Mouse (Mus musculus) embryonic stem cell, embryonic (primary cell): ENCODE data around the gene Add3.

Experiments used
- CTCF ChIA-PET, 4 experiments: fragments of 300-600 bp in 2 of 4; fragments of 350-600 bp in 2 of 4; sonication (Branson Sonifier 250); formaldehyde crosslinking; loops; one replicate each; lab custom pipeline; 2022; ENCODE audit warnings: inconsistent platforms in 2 of 4; lab: Charles Lee
- POLR2A ChIA-PET, 4 experiments: fragments of 300-600 bp in 2 of 4; fragments of 350-600 bp in 2 of 4; sonication (Branson Sonifier 250); formaldehyde crosslinking; loops; one replicate each; lab custom pipeline; 2022; ENCODE audit warnings: antibody characterized with exemption in 4 of 4, inconsistent platforms in 1 of 4; lab: Charles Lee

The Add3 gene

DNA sequence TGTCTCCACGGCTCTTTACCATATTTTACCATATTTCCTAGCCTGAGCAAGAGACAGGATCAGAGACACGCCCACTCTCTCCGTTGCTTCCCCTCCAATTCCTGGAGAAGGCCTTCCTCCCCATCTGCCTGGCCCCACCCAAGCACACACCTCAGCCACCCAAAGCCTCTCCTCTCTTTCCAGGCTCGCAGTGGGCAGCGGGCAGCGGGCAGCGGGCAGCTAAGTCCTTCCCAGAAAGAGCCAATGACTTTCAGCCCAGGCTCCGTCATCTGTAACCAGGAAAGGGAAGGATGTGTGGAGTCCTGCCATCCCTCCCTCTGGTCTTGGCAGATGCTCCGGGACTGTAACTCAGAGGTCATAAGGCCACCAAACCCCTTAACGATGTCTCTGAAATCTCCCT lies 120.0 kb downstream of the Add3 start:
- ChIA-PET CTCF (interaction anchor here in 3 of 4 experiments (0.6 to 0.9 kb wide), 5 partner anchors 11 to 252 kb away, joined by 4 to 6 read pairs (median 6); no protein-coding TSS in a partner anchor), POLR2A (interaction anchor here in 3 of 4 experiments (0.6 to 1.8 kb wide), 9 partner anchors 10 to 185 kb away, joined by 3 to 9 read pairs (median 3); no protein-coding TSS in a partner anchor)

DNA sequence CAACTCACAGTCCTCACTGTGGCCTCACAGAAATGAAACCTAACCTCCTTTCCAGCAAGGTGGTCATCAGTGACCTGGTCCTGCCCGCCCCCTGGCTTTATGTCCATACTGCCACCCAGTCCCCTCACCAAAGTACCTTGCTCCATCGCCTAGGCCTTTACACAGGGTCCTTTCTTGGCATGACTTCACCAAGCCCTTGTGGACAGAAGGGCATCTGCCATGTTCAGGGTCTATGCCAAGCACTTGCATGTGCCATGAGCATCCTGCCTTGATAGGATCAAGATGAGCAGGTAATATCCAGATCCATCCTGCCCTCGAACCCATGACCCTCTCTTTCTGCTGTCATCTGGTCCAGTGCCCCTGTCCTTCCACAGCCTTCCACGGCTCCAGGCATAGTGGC lies 120.6 kb downstream of the Add3 start:
- CTCF ChIA-PET, result no interaction called here
- POLR2A ChIA-PET, result interaction anchor here in 1 of 4 experiments (1.4 to 1.5 kb wide), 2 partner anchors 9 to 112 kb away, joined by 3 read pairs; no protein-coding TSS in a partner anchor

DNA sequence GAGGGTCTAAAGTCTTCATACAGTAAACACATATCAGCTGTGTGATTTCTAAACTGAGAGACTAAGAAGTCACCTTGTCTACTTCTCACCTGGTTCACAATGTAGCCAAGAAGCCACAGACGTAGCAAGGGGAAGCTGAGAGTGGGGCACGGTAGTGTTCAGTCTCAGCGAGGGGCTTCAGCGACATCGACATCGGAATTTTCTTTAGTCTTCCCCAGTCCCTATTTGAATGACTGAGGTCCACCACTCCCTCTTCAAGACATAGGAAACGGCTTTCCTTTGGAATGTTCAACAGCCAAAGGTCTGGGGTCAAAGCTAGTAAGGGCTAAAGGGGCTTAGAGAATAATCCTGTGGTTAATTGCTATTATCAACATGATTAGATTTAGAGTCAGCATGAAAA lies 121.8 kb downstream of the Add3 start:
- CTCF ChIA-PET, result interaction anchor here in 1 of 4 experiments (0.6 kb wide), 1 partner anchor 13 kb away, joined by 3 read pairs; no protein-coding TSS in a partner anchor
- POLR2A ChIA-PET, result interaction anchor here in 1 of 4 experiments (0.6 to 0.9 kb wide), 2 partner anchors 22 to 234 kb away, joined by 3 read pairs; no protein-coding TSS in a partner anchor

DNA sequence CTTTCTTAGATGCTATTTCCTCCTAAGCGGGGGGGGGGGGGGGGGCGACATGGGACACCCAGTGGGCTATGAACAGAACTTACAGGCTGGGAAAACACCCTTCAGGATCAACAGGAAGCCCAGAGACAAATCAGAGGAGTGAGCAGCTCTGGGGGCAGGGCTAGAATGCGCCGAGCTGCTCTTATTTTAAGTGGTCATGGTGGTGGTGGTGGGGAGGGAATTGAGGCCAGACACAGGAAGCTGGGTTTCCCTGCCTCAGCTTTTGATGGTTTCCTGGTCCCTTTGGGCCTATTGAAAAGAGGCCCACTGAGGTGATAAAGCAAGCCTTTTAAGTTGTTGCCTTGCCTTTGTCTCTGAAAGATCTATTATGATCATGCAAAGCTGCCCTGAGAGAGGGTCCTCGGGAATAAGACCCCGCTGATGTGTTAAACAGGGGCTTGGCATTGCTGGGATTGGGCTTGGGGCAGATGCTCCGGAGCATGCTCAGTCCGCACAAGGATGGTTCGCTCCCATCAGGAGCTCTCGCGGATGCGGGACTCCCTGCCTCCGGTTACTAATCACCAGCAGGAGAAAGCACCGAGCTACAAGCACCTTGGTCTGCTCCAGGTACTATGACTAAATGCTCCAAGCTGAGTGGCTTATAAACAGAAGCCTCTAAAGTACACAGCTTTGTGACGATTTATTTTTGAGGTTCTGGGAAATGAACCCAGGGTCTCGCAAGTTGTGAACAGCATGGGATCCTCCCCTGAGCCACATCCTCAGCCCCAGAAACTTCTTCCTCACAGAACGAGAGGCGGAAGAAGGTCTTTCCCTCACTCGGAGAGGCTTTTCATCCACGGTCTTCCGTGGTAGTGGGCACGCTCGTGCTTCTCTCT lies 123.9 kb downstream of the Add3 start:
- CTCF ChIA-PET, result interaction anchor here in 3 of 4 experiments (0.5 to 1.5 kb wide), 4 partner anchors 16 to 196 kb away, joined by 3 to 6 read pairs (median 6); no protein-coding TSS in a partner anchor
- POLR2A ChIA-PET, result interaction anchor here (0.5 to 4.3 kb wide), 28 partner anchors 8 to 312 kb away, joined by 3 to 29 read pairs (median 3); partner anchors contain the start of gene Mxi1 (in 1 of the 4)

DNA sequence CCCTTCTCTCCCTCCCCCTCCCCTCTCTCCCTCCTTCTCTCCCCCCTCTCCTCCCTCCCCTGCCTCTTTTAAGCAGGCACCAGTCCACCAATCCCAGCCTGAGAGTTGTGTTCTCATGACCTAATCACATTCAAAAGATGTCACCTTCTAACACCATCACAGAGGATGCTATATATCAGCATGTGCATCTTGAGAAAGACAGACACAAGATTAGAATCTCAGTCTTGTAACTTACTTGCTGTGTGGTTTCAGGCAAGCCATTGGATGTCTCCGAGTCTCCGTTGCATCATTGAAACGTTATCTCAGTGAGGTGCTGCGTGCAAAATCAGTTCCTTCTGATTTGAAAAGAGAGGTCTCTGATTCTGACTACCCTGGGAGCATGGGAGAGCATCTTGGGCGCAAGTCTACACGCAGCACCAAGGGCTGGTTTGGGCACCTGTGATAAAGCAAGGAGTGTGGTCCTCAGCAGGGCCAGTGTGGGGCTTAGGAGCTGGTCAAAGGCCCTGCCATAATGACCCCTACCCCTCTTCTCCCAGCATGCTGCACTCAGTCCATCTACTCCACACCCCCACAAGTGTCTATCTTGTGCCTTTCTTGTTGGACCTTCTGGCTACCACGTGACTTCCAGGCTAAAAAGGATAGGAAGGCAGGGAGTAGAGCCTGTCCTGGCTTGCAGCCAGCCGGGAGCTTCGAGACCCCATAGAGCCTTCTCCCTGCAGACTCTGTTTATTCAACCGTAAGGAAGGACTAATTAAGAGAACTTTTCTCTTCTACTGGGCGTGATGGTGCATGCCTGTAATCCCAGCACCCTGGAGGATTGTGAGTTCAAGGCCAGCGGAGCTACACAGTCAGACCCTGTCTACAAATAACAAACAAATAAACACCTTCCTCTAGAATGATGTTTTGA lies 124.8 kb downstream of the Add3 start:
- CTCF ChIA-PET, result interaction anchor here in 1 of 4 experiments (1.0 kb wide), 1 partner anchor 17 kb away, joined by 3 read pairs; no protein-coding TSS in a partner anchor
- POLR2A ChIA-PET, result interaction anchor here in 3 of 4 experiments (0.5 to 4.3 kb wide), 17 partner anchors 8 to 436 kb away, joined by 3 to 29 read pairs (median 4); partner anchors contain the start of gene Mxi1 (in 1 of the 3)

DNA sequence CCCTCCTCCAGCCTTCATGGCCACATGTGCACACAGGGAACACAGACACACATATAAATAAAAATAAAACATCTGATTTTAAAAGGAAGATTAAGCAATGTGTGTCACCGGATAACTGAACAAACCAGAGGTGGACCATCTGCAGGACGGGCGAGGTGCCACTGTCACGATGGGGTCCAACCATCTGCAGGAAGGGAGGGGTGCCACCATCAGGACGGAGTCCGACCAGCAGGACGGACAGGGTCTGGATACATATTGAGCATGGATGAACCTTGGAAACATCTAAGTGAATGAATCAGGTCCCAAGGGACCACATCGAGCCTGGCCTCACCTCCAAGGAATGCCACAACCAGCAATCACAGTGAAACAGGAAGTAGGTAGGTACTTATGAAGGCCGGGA lies 127.1 kb downstream of the Add3 start:
- CTCF ChIA-PET, result interaction anchor here in 2 of 4 experiments (0.6 to 0.9 kb wide), 2 partner anchors 10 to 102 kb away, joined by 3 to 4 read pairs; no protein-coding TSS in a partner anchor

DNA sequence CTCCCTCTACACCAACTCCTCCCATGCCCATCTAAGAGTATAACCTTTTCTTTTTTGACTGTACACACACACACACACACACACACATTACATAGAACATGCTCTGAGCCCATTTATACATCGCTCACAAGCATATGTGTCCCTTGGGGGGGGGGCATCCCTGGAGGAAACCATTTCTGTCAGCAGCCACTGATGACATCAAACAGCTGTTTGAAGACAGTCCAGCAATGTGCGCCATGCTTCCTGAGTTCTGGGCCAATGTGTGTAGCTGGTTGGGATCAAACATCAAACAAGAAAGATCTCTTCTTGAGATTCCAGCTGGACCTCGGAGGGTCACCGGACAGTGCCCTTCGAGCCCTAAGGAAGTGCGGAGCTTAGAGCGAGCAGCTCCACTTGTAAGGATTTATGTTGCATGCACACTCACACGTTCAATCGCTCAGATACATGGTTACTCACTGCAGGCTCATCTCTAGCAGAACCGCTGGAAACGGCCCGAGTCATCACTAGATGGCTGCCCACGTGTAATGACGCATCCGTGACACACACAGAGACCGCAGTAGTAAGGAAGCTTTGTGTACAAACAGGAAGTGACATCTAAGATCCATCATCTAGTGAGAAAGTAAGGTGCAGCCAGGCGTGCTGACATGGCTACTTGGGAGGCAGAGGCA lies 132.9 kb downstream of the Add3 start:
- ChIA-PET CTCF (interaction anchor here in 1 of 4 experiments (0.5 kb wide), 1 partner anchor 121 kb away, joined by 5 read pairs; no protein-coding TSS in a partner anchor), POLR2A (interaction anchor here in 3 of 4 experiments (0.6 to 4.8 kb wide), 9 partner anchors 9 to 188 kb away, joined by 3 to 40 read pairs (median 5); no protein-coding TSS in a partner anchor)

More for the DNA sequence above, 127.1 kb downstream of the Add3 start:
- POLR2A ChIA-PET, result interaction anchor here in 2 of 4 experiments (1.5 to 4.3 kb wide), 2 partner anchors 16 to 17 kb away, joined by 5 to 29 read pairs; no protein-coding TSS in a partner anchor

DNA sequence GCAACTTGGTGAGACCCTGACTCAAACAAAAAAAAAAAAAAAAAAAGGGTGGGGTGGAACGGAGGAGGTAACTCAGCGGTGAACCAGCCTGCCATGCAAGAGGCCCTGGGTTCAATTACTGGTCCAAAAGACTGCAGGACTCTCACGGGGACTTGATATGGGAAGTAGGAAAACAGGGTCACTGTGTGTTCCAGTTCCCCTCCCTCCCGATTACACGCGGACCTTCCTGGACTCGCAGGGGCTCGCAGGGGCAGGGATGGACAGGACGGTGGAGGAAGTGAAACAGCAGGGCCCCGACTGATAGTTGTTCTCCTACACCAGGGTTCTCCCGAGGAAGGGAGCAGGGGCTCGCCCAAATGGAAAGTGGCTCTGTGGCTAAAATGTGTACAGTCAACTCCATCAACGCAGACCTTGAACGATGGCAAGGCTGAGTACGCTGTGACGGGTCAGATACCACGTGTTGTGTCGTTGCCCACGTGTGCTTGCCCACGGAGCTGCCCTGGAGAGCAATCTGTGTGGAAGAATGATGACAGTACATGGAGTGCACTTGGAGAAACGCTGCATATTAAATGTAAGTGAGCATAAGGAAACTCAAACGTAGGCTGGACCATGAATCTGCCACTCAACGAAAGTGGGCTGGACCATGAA lies 133.7 kb downstream of the Add3 start:
- ChIA-PET CTCF (no interaction called here), POLR2A (interaction anchor here in 3 of 4 experiments (0.7 to 4.8 kb wide), 10 partner anchors 10 to 189 kb away, joined by 3 to 40 read pairs (median 4); no protein-coding TSS in a partner anchor)

DNA sequence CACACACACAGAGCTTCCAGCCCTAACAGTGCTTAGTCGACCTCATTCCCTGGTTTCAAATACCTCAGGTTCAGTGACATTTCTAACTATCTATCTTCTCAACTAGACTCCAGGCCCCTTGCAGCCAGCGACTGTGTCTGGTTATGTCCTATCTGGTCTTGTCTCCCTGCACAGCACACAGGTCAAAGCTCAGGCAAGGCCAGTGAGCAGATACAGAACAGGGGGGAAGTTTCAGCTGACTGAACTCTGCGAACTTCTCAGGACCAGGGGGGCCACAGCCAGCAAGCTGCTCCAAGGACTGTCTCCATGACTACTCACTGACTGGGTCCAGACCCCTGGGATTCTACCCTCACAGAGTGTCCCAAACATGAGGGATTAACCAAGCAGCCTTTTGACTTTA lies 135.0 kb downstream of the Add3 start:
- POLR2A ChIA-PET, result interaction anchor here in 3 of 4 experiments (0.6 to 4.8 kb wide), 9 partner anchors 9 to 607 kb away, joined by 3 to 40 read pairs (median 5); no protein-coding TSS in a partner anchor

DNA sequence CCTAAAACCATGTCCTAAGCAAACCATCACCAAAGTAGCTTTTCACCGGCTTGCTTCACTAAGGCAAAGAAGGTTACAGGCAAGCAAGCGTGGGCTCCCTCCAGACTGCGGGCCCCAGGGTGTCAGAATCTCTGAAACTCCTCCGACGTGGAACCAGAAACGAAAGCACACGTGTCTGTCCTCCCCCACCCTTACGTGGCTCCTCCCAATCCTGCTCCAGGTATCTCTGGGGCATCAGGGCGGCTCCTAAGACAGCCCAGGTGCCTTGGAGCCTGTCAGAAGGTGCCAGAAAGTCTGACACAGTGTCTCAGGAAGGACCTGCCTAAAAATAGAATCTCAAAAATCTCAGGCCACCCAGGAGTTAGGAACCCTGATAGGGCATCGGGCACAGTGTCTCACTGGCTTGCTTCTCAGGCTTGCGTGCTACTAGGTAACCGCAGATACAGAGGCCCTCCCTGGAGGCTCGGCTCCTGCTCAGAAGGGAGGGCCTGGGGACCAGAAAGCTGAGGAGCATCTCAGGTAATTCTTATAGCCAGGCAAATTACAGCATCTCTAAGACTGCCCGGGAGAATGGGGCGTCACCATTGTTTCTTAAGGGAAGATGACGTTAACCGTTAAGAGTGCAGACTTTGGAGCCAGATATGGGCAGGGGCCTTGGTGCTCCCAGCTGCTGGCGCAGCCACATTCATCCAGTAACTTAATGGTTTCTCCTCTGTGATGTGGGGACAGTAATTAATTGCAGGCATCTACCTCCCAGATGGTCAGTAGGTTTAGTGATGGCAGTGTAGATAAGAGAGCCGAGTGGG lies 136.9 kb downstream of the Add3 start:
- ChIA-PET POLR2A (interaction anchor here in 3 of 4 experiments (0.5 to 1.3 kb wide), 4 partner anchors 30 to 112 kb away, joined by 3 to 4 read pairs (median 3); no protein-coding TSS in a partner anchor), CTCF (interaction anchor here in 3 of 4 experiments (0.6 to 1.1 kb wide), 3 partner anchors 9 to 204 kb away, joined by 3 to 6 read pairs (median 4); no protein-coding TSS in a partner anchor)

More for the DNA sequence above, 135.0 kb downstream of the Add3 start:
- CTCF ChIA-PET, result interaction anchor here in 2 of 4 experiments (0.5 to 0.8 kb wide), 3 partner anchors 13 to 73 kb away, joined by 3 to 8 read pairs (median 4); no protein-coding TSS in a partner anchor

DNA sequence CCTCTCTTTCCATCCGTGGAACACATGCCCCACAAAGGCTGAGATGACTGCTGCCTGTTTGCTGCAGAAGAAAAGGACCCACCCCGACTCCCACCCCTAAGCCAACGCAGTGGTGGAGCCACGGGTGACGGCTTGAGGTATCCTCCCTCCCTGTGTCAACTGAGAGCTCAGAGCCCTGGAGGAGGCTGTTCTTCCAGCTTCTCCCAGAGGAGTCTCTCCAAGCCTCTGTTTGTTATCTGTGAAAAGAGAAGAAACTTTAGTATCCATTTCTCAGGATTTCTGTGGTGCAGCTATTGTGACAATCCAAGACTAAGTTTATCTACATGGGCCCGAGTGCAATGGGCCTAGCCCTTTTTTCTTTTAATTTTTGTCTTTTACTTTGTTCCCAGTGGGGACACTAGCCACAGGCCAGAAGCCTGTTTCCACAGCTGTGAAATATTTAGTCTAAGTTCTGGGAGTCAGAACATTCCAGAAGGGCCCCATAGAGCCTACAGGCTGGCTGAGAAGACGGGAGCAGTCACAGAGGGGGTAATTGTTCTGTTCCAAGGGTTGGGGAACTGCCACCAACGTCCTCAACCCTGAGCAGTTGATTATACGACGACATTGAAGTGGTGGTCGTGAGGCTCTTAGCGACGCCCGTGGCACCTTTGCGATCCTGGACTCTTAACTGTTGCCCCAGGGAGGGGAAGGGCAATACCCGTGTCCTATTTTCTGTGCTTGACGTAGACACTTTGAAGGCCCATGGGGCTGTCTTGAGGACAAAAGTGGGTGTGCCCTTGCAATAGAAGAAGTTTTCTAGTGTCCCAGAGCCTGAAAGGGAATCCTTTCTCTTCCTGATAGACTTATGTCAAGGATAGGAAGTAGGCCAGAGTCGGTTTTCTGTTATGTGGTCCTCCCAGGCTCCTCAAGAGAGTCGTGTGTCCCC lies 138.5 kb downstream of the Add3 start:
- POLR2A ChIA-PET, result interaction anchor here in 2 of 4 experiments (0.6 to 1.5 kb wide), 8 partner anchors 23 to 309 kb away, joined by 3 to 7 read pairs (median 3); no protein-coding TSS in a partner anchor
- CTCF ChIA-PET, result no interaction called here

DNA sequence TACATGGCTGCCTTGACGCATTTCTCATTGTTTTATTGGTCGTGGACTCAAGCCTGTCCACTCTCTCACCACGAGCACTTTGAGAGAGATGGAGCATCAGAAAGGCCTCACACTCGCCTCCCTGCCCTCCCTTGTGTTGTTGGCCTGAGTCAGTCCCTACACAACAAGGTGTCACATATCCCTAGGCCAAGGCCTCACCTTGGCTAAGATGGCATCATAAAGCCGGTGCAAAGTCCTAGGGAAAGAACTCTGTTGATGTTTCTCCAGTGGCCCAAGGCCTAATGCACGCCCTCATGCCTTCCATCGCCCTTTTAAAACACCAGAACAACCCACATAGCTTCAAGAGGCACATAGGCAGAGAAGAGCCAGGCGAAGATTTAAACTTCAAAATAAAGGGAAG lies 140.0 kb downstream of the Add3 start:
- ChIA-PET POLR2A (interaction anchor here in 3 of 4 experiments (0.6 to 1.4 kb wide), 4 partner anchors 17 to 72 kb away, joined by 3 to 8 read pairs (median 4); no protein-coding TSS in a partner anchor), CTCF (interaction anchor here in 1 of 4 experiments (0.6 kb wide), 1 partner anchor 424 kb away, joined by 3 read pairs; no protein-coding TSS in a partner anchor)

DNA sequence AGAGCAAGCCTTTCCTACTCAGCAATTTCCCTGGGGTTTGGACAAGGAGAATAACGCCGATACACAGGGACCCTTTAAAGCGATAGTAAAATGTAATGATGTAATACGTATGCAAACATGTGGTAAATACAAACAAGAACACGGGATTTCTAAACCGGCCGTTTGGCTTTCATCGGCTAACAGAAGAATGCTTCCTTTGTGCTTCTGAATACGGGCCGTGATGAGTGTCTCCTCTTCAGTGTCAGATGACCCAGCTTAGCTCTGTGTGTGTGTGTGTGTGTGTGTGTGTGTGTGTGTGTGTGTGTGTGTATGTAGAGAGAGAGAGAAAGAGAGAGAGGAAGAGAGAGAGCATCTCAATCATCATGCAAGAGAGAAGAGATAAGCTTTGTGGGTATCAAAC lies 142.3 kb downstream of the Add3 start:
- ChIA-PET CTCF (no interaction called here), POLR2A (interaction anchor here in 3 of 4 experiments (0.6 to 3.8 kb wide), 18 partner anchors 11 to 613 kb away, joined by 3 to 37 read pairs (median 8); partner anchors contain the start of genes Mxi1 (in 1 of the 3) and Xpnpep1 (in 1 of the 3))

DNA sequence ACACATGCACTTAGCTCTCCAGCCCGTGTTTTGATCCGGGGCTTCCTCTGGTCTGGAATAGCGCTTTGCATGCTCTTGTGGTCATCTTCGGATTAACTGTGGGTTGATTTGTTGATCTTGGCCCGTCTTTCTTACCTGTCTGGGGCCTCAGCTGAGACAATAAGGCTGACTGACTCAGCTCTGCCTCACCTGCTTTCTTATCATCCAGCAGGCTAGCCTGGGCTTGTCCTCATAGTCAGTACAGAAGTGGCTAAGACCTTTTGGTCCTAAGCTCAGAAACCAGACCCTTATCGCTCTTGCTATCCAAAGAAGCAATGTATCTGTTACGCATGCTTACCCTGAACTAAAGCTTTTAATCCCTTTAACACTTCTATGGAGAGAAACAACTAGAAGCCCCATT lies 143.5 kb downstream of the Add3 start:
- ChIA-PET CTCF (interaction anchor here in 3 of 4 experiments (0.8 to 2.0 kb wide), 5 partner anchors 10 to 316 kb away, joined by 3 to 8 read pairs (median 4); partner anchors contain the start of gene Smc3 (in 1 of the 3)), POLR2A (interaction anchor here (0.6 to 3.8 kb wide), 86 partner anchors 8 to 660 kb away, joined by 3 to 47 read pairs (median 5); partner anchors contain the start of genes Mxi1 (in 4 of the 4), Bbip1 (in 1 of the 4), Gm10197 (in 1 of the 4) and Shoc2 (in 1 of the 4))
